Mouse (Mus musculus) right cerebral cortex, adult 18-20 months (tissue): ENCODE measurements around the gene 9230113P08Rik.
"Not testable (repeated sequence)": the region's sequence is repeated elsewhere in the genome, so short reads cannot be mapped to it uniquely, and the experiment has no call there.

Experiments
- DNase-seq: peaks from one replicate; pipeline ENCODE4 v3.0.0; 2022; ENCODE audit warnings: mixed read lengths

The 9230113P08Rik gene

GRCm38 (mm10) chr9:35908123-35908522 is at the start of gene 9230113P08Rik:
9230113P08Rik (plus strand) TSS chr9:35908423.
- not testable (repeated sequence) for DNase-seq

- peak; percentile 51 for DNase-seq
Measured at GRCm38 (mm10) chr9:35893112-35893511, 15.1 kb upstream of the 9230113P08Rik start.

- DNase-seq: peak; percentile 75
Measured at GRCm38 (mm10) chr9:35904494-35904893, 3.7 kb upstream of the 9230113P08Rik start.

- DNase-seq: no peak
Measured at GRCm38 (mm10) chr9:35930817-35931216, 22.6 kb downstream of the 9230113P08Rik start.
